Mouse (Mus musculus) spleen, adult 2 months (tissue): Measurements from ENCODE around the gene Alg6.

Source experiments
- CTCF ChIP-seq: fragments of 200-500 bp; IDR thresholded peaks from 2 replicates; pipeline ENCODE4 v1.5.1; 2011; ENCODE audit warnings: mild to moderate bottlenecking, inconsistent platforms; ENCODE audit not compliant: insufficient read depth, insufficient read length, insufficient replicate concordance; ENCODE audit errors: extremely low read depth
- POLR2A ChIP-seq: fragments of 200-500 bp; IDR thresholded peaks from 2 replicates; pipeline ENCODE4 v1.6.1; 2011; ENCODE audit warnings: low read depth, low read length, inconsistent platforms

DNA sequence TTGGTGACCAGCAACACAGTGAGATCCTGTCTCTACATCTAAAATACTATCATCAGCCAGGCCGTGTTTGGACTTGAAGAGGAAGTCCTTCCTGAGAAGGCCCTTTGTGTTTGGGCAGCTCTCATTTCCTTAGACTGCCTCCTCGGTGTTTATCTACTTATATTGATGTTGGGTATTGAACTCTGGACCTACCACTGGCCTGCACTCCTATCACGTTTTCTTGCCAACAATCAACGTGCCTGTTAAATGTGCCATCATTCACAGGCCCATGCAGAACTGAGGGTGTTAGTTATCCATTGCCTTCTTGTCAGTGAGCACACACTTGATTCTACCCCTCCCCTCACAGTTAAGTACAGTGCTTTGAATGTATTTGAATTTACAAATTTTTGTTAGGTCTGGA, 2.4 kb downstream of the Alg6 start:
- TF ChIP-seq CTCF (no peak), POLR2A (no peak)
